7 mouse cellular contexts compared by ENCODE assay signal in the genomic region with DNA sequence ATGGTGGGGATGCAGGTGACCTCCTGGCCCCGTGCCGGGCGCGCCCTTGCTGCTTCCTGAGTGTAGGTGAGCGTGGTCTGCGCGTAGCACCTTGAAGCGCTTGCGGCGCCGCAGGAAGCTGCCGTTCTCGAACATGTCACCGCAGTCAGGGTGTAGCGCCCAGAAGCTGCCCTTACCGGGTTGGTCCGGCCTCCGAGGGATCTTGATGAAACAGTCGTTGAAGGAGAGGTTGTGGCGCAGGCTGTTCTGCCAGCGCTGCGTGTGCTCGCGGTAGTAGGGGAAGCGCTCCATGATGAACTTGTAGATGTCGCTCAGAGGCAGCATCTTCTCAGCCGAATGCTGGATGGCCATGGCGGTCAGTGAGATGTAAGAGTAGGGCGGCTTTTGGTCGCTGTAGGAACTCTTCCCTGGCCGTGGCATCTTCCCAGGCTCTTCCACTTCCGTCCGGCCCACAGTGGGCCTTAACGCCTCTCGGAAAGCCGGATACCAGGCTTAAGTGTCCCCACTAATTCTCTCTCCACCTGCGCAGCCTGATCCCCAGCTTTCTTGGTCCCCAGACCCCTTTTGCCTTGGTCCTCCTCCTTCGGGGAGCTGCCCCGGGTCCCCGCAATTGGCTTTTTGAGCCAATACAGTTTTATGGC. TPM values are rescaled to one million over a fixed set of nuclear protein-coding genes. Genes with fewer than 3 reads are reported as not detected.
A peak's percentile ranks its signal among the peaks of the same experiment; 100 is the strongest.
DNase-seq lines count a peak whose midpoint lies in the region; ATAC-seq and TF ChIP-seq lines count a peak whose summit lies in the region.

Foxb2 (minus strand) TSS at position 585 of the 641 bp plus-strand sequence.

- ATAC-seq in megakaryocyte, adult 5-6 weeks (ENCODE audit: poor library complexity, severe bottlenecking): no peak
- no peak for ATAC-seq in embryonic facial prominence, embryonic 15.5 days (ENCODE audit: insufficient number of reproducible peaks, low FRiP score, low TSS enrichment, low read depth)
- ATAC-seq in intestine, postnatal 0 days: no peak
- ATAC-seq in neural tube, embryonic 15.5 days (ENCODE audit: low FRiP score): peak; percentile 29

- peak within 1 kb of the TSS; percentile 80 for H3K4me2 ChIP-seq in embryonic facial prominence, embryonic 15.5 days (replicated peaks)
- H3K4me2 ChIP-seq in intestine, postnatal 0 days (replicated peaks; ENCODE audit: low read depth): peak within 1 kb of the TSS; percentile 71
- H3K4me2 ChIP-seq in neural tube, embryonic 15.5 days: peak within 1 kb of the TSS; percentile 89

- no peak for DNase-seq in frontal cortex, adult 2 months (ENCODE audit: extremely low spot score in 1 of 2, low spot score in 1 of 2)
- DNase-seq in layer of hippocampus, adult 9-11 months: no peak

- no peak within 1 kb of the TSS for H3K27ac ChIP-seq in embryonic facial prominence, embryonic 15.5 days (replicated peaks)
- H3K27ac ChIP-seq in intestine, postnatal 0 days (ENCODE audit: low read depth, low read length): no peak within 1 kb of the TSS
- H3K27ac ChIP-seq in neural tube, embryonic 15.5 days (replicated peaks): no peak within 1 kb of the TSS

- peaks cover 80% of the 10 kb centered on the region for H3K4me1 ChIP-seq in megakaryocyte, embryonic 14.5 days
- H3K4me1 ChIP-seq in embryonic facial prominence, embryonic 15.5 days: peaks cover 55% of the 10 kb centered on the region
- H3K4me1 ChIP-seq in intestine, postnatal 0 days (replicated peaks; ENCODE audit: control insufficient read depth, insufficient read depth, low read length): peaks cover 10% of the 10 kb centered on the region
- peaks cover 48% of the 10 kb centered on the region for H3K4me1 ChIP-seq in neural tube, embryonic 15.5 days

- no peak for TF ChIP-seq CTCF in intestine, postnatal 0 days (IDR thresholded peaks at IDR 0.05; ENCODE audit: low read depth)

- peaks cover 100% of the 10 kb centered on the region for H3K27me3 ChIP-seq in megakaryocyte, embryonic 14.5 days (replicated peaks)
- peaks cover 98% of the 10 kb centered on the region for H3K27me3 ChIP-seq in embryonic facial prominence, embryonic 15.5 days
- peaks cover 100% of the 10 kb centered on the region for H3K27me3 ChIP-seq in intestine, postnatal 0 days (replicated peaks; ENCODE audit: control insufficient read depth, insufficient read depth, low read length)
- peaks cover 91% of the 10 kb centered on the region for H3K27me3 ChIP-seq in neural tube, embryonic 15.5 days (replicated peaks)

- H3K9ac ChIP-seq in embryonic facial prominence, embryonic 15.5 days: no peak within 1 kb of the TSS
- no peak within 1 kb of the TSS for H3K9ac ChIP-seq in intestine, postnatal 0 days (ENCODE audit: low read depth, low read length)
- H3K9ac ChIP-seq in neural tube, embryonic 15.5 days (replicated peaks): peak within 1 kb of the TSS; percentile 40

- WGBS in embryonic facial prominence, embryonic 15.5 days: 2% methylated on average over 40 of the region's 40 CpGs
- WGBS in intestine, postnatal 0 days: 2% methylated on average over 38 of the region's 40 CpGs
- under 1% methylated on average over 39 of the region's 40 CpGs for WGBS in neural tube, embryonic 15.5 days

- H3K9me3 ChIP-seq in megakaryocyte, embryonic 14.5 days: 0 out of 2 replicates have a peak, but pooled peaks cover 3% of the 10 kb centered on the region
- no peaks in the 10 kb centered on the region for H3K9me3 ChIP-seq in embryonic facial prominence, embryonic 15.5 days (replicated peaks)
- no peaks in the 10 kb centered on the region for H3K9me3 ChIP-seq in intestine, postnatal 0 days (ENCODE audit: control insufficient read depth)
- no peaks in the 10 kb centered on the region for H3K9me3 ChIP-seq in neural tube, embryonic 15.5 days (replicated peaks)

- peak within 1 kb of the TSS; percentile 91 for H3K4me3 ChIP-seq in megakaryocyte, embryonic 14.5 days (replicated peaks)
- peak within 1 kb of the TSS; percentile 43 for H3K4me3 ChIP-seq in embryonic facial prominence, embryonic 15.5 days (replicated peaks)
- peak within 1 kb of the TSS; percentile 40 for H3K4me3 ChIP-seq in intestine, postnatal 0 days (ENCODE audit: low read depth, low read length)
- H3K4me3 ChIP-seq in neural tube, embryonic 15.5 days (replicated peaks): peak within 1 kb of the TSS; percentile 45

- no peaks in the 10 kb centered on the region for H3K36me3 ChIP-seq in megakaryocyte, embryonic 14.5 days (replicated peaks; ENCODE audit: low read length)
- no peaks in the 10 kb centered on the region for H3K36me3 ChIP-seq in embryonic facial prominence, embryonic 15.5 days
- H3K36me3 ChIP-seq in intestine, postnatal 0 days (ENCODE audit: control insufficient read depth, insufficient read depth): no peaks in the 10 kb centered on the region
- no peaks in the 10 kb centered on the region for H3K36me3 ChIP-seq in neural tube, embryonic 15.5 days

RNA-seq across cellular contexts. Expression of gene Foxb2, which starts in this region (rescaled TPM):
- polyA plus RNA-seq in megakaryocyte, embryonic 14.5 days (2012; ENCODE audit: insufficient read depth, low replicate concordance): not detected in 2 replicates
- not detected in 2 replicates for total RNA-seq in megakaryocyte, adult 5-6 weeks (2015)
- not detected in 2 replicates for total RNA-seq in megakaryocyte, adult 5-6 weeks (2017)
- polyA plus RNA-seq in embryonic facial prominence, embryonic 15.5 days (2015; fragmentation: Nextera tagmentation; extraction: Ambion mirVana): 0.15 and 0.18 TPM in 2 replicates
- not detected in 2 replicates for polyA plus RNA-seq in intestine, postnatal 0 days (2015; fragmentation: Nextera tagmentation; extraction: Ambion mirVana)
- polyA plus RNA-seq in neural tube, embryonic 15.5 days (2015; fragmentation: Nextera tagmentation; extraction: Ambion mirVana): not detected in 2 replicates
- polyA plus RNA-seq in frontal cortex, adult 2 months (2012; rRNA removed): not detected in 2 replicates

Comparison
In these comparisons a context has a peak if more than half of its experiments do, and no peak if none do; other contexts are left out.
1. Peak in ATAC-seq, H3K4me3 ChIP-seq, H3K9ac ChIP-seq and H3K4me2 ChIP-seq in neural tube, embryonic 15.5 days; RNA of the gene not detected or under 1 TPM.
2. H3K4me3 ChIP-seq: peak in every context shown above with its lines; median percentile 91 in megakaryocyte, embryonic 14.5 days; 45 in neural tube, embryonic 15.5 days; 43 in embryonic facial prominence, embryonic 15.5 days; 40 in intestine, postnatal 0 days.